Mouse (Mus musculus) frontal cortex, postnatal 10 days (tissue): ENCODE data around the gene 1110025L11Rik.
"Not testable (repeated sequence)": the region's sequence is repeated elsewhere in the genome, so short reads cannot be mapped to it uniquely, and the experiment has no call there.

Experiments used
- DNase-seq, 2 experiments: peaks; one replicate each; pipeline ENCODE4 v3.0.0; 2022; ENCODE audit warnings: low spot score in 2 of 2, mixed read lengths in 1 of 2

The 1110025L11Rik gene

DNA sequence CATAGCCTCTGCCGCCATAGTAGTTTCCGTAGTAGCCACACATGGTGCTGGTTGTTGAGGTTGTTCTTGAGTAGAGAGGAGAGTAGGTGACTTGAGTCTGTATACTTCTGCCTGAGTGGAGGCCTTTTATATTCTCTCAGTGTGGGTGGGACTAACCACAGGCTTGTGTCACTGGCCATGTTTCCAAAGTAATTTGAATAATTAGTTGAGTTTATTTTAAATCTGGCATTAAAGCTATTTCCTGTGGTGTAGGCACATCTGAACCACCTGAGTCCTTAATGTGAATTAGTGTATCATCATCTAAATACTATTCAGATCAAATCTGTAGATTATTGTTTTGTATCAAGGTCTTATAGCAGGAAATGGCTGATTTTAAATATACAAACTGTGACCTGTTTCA is at the start of gene 1110025L11Rik:
Gene 1110025L11Rik, minus strand, starts transcription at position 101 of the 400 bp plus-strand sequence.
- DNase-seq = not testable (repeated sequence)

DNA sequence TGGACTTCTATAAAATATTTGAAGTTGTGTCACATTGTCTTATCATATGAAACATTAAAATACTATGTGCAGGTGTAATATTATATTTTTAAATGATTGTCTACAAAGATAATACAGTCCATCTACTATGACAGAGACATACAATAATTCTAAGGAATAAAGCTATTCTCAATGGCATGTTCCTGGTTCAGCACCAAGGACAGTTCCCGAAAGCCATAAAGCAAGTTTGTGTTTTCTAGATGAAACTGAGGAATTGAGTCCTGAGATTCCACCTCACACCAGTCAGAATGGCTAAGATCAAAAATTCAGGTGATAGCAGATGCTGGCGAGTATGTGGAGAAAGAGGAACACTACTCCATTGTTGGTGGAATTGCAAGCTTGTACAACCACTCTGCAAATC is 7.2 kb upstream of the 1110025L11Rik start:
- not testable (repeated sequence) for DNase-seq

DNA sequence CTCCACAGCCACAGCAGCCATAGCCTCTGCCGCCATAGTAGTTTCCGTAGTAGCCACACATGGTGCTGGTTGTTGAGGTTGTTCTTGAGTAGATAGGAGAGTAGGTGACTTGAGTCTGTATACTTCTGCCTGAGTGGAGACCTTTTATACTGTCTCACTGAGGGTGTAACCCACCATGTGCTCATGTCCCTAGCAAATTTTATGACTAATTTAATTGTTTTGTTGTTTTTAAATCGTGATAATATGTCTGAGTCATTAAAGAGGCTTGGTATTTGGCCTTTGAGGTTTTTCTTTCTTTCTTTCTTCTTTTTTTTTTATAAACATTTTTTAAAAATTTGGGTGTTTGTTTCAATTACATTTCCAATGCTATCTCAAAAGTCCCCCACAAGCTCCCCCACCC is 16.0 kb downstream of the 1110025L11Rik start, which contains the start of gene Krtap6-5:
Gene Krtap6-5, minus strand, starts transcription at position 101 of the 400 bp plus-strand sequence.
- DNase-seq = no peak

DNA sequence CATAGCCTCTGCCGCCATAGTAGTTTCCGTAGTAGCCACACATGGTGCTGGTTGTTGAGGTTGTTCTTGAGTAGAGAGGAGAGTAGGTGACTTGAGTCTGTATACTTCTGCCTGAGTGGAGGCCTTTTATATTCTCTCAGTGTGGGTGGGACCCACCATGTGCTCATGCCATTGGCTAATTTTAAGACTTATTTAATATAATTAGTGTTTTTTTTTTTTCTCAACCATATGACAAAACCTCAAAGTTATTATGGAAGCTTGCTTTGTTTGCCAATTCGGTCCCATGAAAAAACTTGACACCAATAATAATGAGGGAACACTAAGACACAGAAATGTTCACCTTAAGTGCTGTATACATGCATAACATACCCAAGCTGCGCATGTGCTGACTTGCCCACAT is 22.4 kb downstream of the 1110025L11Rik start, which contains the start of gene Gm10228:
Gene Gm10228, minus strand, starts transcription at position 101 of the 400 bp plus-strand sequence.
- DNase-seq = not testable (repeated sequence)

DNA sequence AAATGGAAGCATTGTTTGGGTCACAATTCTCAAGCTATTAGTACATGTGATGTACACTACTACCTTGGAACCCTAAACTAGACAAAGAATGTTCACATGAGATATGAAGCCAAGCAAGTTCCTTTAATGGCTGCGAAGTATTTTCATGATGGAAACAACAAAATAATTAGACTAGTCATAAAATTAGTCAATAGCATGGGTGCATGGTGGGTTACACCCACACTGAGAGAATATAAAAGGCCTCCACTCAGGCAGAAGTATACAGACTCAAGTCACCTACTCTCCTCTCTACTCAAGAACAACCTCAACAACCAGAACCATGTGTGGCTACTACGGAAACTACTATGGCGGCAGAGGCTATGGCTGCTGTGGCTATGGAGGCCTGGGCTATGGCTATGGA is 32.4 kb downstream of the 1110025L11Rik start, which contains the start of gene Krtap6-1:
Gene Krtap6-1, plus strand, starts transcription at position 301 of the 400 bp plus-strand sequence.
- not testable (repeated sequence) for DNase-seq

DNA sequence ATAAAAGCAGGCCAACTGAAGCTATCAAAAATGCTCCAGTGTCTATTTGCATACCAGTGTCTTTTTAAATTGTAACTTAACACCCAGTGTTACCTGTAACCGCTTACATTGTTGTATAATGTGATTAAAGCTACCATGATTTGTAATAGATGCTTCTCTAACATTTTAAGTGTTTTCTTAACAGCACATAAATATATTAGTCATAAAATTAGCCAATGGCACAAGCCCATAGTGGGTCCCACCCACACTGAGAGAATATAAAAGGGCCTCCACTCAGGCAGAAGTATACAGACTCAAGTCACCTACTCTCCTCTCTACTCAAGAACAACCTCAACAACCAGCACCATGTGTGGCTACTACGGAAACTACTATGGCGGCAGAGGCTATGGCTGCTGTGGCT is 48.8 kb downstream of the 1110025L11Rik start, which contains the start of gene Gm10229:
Gene Gm10229, plus strand, starts transcription at position 301 of the 400 bp plus-strand sequence.
- not testable (repeated sequence) for DNase-seq

DNA sequence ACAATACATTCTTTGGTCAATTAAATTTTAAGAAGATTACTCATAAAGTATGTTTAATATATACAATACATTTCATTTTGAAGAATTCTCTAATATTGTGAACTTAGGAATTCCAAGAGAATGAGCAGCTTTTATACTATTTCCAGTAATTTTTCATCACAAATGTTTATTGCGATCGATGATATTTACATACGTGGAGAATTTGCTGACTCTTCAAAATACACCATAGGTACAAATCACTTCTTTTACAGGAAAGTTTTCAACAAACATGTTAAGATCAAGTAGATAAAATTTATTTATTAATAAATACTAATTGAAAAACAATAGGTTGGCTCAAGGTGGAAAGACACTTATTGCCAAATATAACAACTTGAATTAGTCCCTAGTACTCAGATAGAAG is 49.8 kb downstream of the 1110025L11Rik start:
- DNase-seq = no peak
